Mouse (Mus musculus): Measurements from ENCODE around the gene Chd1. TPM values are rescaled to one million over a fixed set of nuclear protein-coding genes. Genes with fewer than 3 reads are reported as not detected.

Chd1 gene
- polyA plus RNA-seq, 1 experiment from 2014 or later = 14.5 TPM

DNA sequence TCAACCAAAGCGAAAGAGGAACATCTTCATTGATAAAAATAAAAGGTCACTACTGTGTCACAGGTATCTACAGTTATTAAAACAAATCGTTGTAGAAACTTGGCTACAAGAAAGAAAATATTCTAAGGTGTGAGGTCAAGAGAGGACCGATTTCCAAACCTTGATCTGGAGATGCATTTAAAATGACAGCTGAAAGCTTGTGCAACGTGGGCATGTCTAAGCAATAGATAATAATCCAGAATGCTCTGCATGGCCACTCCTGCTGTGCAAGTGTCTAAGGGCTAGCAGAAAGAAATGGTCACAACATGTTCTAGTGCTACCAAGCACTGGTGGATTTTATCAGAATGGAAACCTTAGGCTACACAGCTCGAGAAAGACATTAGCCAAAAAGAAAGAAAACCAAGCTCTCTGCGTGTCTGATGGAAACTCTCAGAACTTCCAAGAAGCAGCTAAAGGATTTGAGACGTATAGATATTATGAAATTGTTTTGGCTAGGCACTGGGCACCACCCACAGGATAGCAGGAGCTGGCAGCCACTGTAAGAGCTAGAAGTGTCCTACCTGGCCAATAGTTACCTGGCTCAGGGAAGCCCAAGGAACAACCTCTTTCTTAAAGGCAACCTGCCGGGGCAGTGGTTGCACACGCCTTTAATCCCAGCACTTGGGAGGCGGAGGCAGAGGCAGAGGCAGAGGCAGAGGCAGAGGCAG, 110.7 kb downstream of the Chd1 start:
- 85% methylated on average over 10 of the region's 10 CpGs for WGBS
- no peak for ATAC-seq
- Histone ChIP-seq H3K36me3 (ENCODE audit: control insufficient read depth, insufficient read depth, low read length) (peaks cover 6% of the 10 kb centered on the region; the same call in 1 of the 2 replicates), H3K4me1 (ENCODE audit: control insufficient read depth, insufficient read depth, low read length) (peaks cover 44% of the 10 kb centered on the region), H3K9me3 (replicated peaks; ENCODE audit: control insufficient read depth, low read length, poor library complexity, severe bottlenecking) (no peaks in the 10 kb centered on the region), H3K27ac (ENCODE audit: low read length) (no peak overlapping the region), H3K4me3 (ENCODE audit: low read depth, low read length) (no peak overlapping the region), H3K9ac (ENCODE audit: low read depth, low read length) (no peak overlapping the region), H3K4me2 (ENCODE audit: low read length) (no peak overlapping the region), H3K27me3 (ENCODE audit: control insufficient read depth, insufficient read depth, low read depth, low read length) (no peaks in the 10 kb centered on the region)

DNA sequence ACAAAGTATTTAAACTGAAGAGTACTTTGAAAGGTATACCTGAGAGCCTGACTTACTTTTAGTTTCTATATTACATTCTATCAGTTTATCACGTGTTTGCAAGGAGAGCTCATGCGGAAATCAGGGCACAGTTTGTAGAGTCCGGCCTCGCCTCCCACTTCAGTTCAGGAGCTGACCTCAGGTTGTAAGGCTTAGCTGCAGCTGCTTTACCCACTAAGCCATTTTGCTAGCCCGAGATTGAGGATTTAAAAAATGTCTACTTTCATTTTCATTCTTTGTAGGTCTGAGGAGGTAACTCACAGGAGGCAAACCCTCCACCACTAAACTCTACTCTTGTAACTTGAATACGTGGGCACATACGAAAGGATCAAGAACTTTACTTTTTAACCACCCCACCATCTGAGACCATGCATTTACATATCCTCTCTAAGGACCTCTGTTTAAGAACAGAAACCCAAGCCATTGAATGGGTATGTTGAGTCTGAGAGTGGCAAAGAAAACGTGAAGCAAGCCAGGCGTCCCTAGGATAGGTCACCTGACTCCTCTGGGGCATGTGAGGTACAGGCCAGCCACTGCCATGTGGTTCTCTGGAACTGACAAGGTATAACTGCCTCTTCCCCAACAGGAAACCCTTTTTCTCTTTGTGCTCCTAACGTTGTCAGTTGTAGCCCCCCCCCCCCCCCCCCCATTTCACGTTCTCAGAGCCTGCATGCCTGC, 111.8 kb downstream of the Chd1 start:
- no peak overlapping the region for H3K4me3 ChIP-seq (ENCODE audit: low read depth, low read length)
- H3K9ac ChIP-seq (ENCODE audit: low read depth, low read length) = no peak overlapping the region
- H3K4me1 ChIP-seq (ENCODE audit: control insufficient read depth, insufficient read depth, low read length) = peaks cover 42% of the 10 kb centered on the region
- H3K9me3 ChIP-seq (replicated peaks; ENCODE audit: control insufficient read depth, low read length, poor library complexity, severe bottlenecking) = no peaks in the 10 kb centered on the region
- H3K27ac ChIP-seq (ENCODE audit: low read length) = no peak overlapping the region
- no peaks in the 10 kb centered on the region for H3K27me3 ChIP-seq (ENCODE audit: control insufficient read depth, insufficient read depth, low read depth, low read length)
- H3K36me3 ChIP-seq (ENCODE audit: control insufficient read depth, insufficient read depth, low read length) = peaks cover 6% of the 10 kb centered on the region; the same call in 1 of the 2 replicates
- no peak for ATAC-seq
- 86% methylated on average over 10 of the region's 11 CpGs for WGBS
- no peak overlapping the region for H3K4me2 ChIP-seq (ENCODE audit: low read length)

DNA sequence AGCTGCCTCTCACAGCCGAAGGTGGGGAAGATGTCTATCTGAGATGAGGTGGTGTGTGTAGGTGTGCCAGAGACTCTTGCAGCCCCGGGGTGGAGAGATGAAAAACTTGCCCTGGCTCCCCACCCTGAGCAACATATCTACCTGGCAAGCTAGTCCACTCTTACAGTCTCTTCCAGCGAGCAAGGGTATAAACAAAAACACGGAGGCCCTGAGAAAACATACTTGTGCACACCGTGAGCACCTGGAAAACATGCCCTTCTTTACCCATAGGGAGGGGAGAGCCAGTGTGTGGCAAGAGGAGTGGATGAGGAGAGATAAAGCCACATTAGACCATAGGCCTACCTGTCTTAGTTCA, 112.3 kb downstream of the Chd1 start:
- Histone ChIP-seq H3K4me2 (ENCODE audit: low read length) (no peak overlapping the region), H3K9ac (ENCODE audit: low read depth, low read length) (no peak overlapping the region), H3K4me3 (ENCODE audit: low read depth, low read length) (no peak overlapping the region), H3K36me3 (ENCODE audit: control insufficient read depth, insufficient read depth, low read length) (peaks cover 6% of the 10 kb centered on the region; the same call in 1 of the 2 replicates), H3K27ac (ENCODE audit: low read length) (no peak overlapping the region), H3K4me1 (ENCODE audit: control insufficient read depth, insufficient read depth, low read length) (peaks cover 41% of the 10 kb centered on the region), H3K9me3 (replicated peaks; ENCODE audit: control insufficient read depth, low read length, poor library complexity, severe bottlenecking) (no peaks in the 10 kb centered on the region), H3K27me3 (ENCODE audit: control insufficient read depth, insufficient read depth, low read depth, low read length) (no peaks in the 10 kb centered on the region)
- no peak for ATAC-seq
- WGBS = 91% methylated on average over 5 of the region's 5 CpGs

DNA sequence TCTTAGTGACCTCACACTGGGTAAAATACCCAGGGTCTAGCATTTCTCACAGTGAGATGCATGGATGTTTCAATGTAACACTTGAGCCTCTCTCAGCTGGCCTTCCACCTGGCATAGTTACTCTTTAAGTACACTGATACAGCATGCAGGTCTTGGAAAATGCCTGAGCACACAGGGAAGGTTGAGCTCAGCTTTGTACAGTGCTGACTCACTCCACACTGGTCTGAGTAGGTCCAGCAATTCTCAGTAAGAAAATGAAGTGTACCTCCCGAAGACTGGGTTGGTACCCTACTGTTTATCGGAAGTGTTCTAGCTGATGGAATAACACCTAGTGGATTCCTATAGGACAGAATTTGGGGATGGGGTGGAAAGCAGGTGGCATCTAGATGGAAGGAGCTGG, 112.9 kb downstream of the Chd1 start:
- Histone ChIP-seq H3K9me3 (replicated peaks; ENCODE audit: control insufficient read depth, low read length, poor library complexity, severe bottlenecking) (no peaks in the 10 kb centered on the region), H3K27me3 (ENCODE audit: control insufficient read depth, insufficient read depth, low read depth, low read length) (no peaks in the 10 kb centered on the region), H3K9ac (ENCODE audit: low read depth, low read length) (no peak overlapping the region), H3K4me1 (ENCODE audit: control insufficient read depth, insufficient read depth, low read length) (peaks cover 44% of the 10 kb centered on the region), H3K27ac (ENCODE audit: low read length) (no peak overlapping the region), H3K4me3 (ENCODE audit: low read depth, low read length) (no peak overlapping the region), H3K4me2 (ENCODE audit: low read length) (no peak overlapping the region), H3K36me3 (ENCODE audit: control insufficient read depth, insufficient read depth, low read length) (peaks cover 6% of the 10 kb centered on the region; the same call in 1 of the 2 replicates)
- 89% methylated on average over 2 of the region's 2 CpGs for WGBS
- ATAC-seq = no peak

DNA sequence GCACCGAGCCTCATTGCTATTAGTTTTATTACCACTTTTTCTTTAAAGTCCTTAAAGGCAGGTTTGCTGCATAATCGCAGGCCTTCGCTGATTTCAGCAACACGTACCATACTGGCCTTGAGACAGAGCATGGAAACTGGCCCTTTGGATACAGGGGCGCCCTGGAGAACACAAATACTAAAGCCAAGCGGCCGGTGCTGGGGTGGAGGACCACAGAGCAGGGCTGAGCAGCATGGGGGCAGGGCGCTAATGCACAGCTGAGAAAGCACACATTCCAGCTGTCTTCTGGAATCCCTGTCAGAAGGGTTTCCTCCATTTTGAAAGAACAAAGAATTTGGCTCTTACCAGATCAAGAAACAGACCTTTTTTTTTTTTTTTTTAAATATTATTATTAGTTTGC, 113.6 kb downstream of the Chd1 start:
- Histone ChIP-seq H3K4me3 (ENCODE audit: low read depth, low read length) (no peak overlapping the region), H3K27ac (ENCODE audit: low read length) (no peak overlapping the region), H3K4me1 (ENCODE audit: control insufficient read depth, insufficient read depth, low read length) (peaks cover 50% of the 10 kb centered on the region), H3K27me3 (ENCODE audit: control insufficient read depth, insufficient read depth, low read depth, low read length) (no peaks in the 10 kb centered on the region), H3K9me3 (replicated peaks; ENCODE audit: control insufficient read depth, low read length, poor library complexity, severe bottlenecking) (no peaks in the 10 kb centered on the region), H3K4me2 (ENCODE audit: low read length) (no peak overlapping the region), H3K36me3 (ENCODE audit: control insufficient read depth, insufficient read depth, low read length) (peaks cover 6% of the 10 kb centered on the region; the same call in 1 of the 2 replicates), H3K9ac (ENCODE audit: low read depth, low read length) (no peak overlapping the region)
- ATAC-seq = no peak
- WGBS = 74% methylated on average over 8 of the region's 8 CpGs

DNA sequence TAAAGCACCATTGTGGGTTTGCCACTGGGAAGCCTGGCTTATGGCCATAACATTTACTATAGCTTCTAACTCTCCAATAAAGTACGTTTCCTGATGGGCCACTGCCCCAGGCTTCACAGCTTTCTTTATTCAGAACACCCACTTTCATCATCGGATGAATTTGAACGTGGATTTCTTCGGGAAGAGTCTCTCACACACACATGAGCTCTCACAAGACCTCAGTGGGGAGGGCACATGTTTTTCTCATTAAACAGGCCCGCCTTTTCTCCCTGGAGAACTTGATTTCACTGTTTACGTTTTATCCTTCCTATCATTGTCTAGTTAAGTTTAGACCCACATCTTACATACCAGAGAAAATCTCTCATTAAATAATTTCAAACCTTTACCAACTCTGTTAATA, 115.4 kb downstream of the Chd1 start:
- ATAC-seq = no peak
- peaks cover 57% of the 10 kb centered on the region for H3K4me1 ChIP-seq (ENCODE audit: control insufficient read depth, insufficient read depth, low read length)
- WGBS = 54% methylated on average over 6 of the region's 6 CpGs

DNA sequence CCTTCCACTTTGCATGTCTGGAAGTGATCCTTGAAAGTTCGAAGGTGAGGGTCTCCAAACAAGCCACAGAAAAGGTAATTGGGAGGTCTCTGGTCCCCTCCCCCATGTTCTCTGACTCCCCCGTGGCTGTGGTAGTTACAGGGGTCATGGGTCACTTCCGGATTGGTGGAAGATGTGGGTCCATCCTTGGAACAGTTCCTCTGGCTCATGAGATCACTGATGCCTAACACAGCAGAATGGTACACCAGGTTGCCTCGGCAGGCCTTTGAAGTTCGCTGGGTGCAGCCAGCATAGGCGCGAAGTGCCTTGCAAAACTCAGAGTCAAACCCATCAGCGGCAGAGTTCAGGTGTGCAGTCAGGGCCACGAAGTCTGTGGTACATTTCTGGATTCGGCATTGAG, 116.0 kb downstream of the Chd1 start:
- no peak overlapping the region for H3K4me3 ChIP-seq (ENCODE audit: low read depth, low read length)
- WGBS = 86% methylated on average over 10 of the region's 10 CpGs

More for the DNA sequence above, 115.4 kb downstream of the Chd1 start:
- H3K9ac ChIP-seq (ENCODE audit: low read depth, low read length) = no peak overlapping the region
- no peak overlapping the region for H3K27ac ChIP-seq (ENCODE audit: low read length)
- H3K27me3 ChIP-seq (ENCODE audit: control insufficient read depth, insufficient read depth, low read depth, low read length) = no peaks in the 10 kb centered on the region
- peaks cover 6% of the 10 kb centered on the region; the same call in 1 of the 2 replicates for H3K36me3 ChIP-seq (ENCODE audit: control insufficient read depth, insufficient read depth, low read length)
- H3K9me3 ChIP-seq (replicated peaks; ENCODE audit: control insufficient read depth, low read length, poor library complexity, severe bottlenecking) = no peaks in the 10 kb centered on the region
- no peak overlapping the region for H3K4me2 ChIP-seq (ENCODE audit: low read length)
- H3K4me3 ChIP-seq (ENCODE audit: low read depth, low read length) = no peak overlapping the region

DNA sequence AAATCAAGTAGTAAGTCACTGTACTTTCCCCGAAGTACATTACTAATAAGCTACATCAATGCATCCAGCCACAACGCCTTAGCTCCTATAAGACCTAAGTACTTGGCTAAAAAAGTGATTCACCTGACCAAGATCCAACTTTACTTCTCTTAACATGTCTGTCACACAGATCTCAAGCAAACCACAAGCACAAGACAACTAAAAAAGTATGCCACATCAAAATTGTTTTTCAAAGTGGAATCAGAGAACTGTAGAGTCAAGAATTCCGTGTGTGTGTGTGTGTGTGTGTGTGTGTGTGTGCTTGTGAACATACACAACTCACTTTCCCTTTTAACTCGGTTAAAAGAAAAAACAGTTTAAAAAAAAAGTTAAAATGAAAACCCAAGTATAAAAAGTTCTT, 116.9 kb downstream of the Chd1 start:
- 88% methylated on average over 4 of the region's 4 CpGs for WGBS
- Histone ChIP-seq H3K27ac (ENCODE audit: low read length) (no peak overlapping the region), H3K9me3 (replicated peaks; ENCODE audit: control insufficient read depth, low read length, poor library complexity, severe bottlenecking) (no peaks in the 10 kb centered on the region), H3K27me3 (ENCODE audit: control insufficient read depth, insufficient read depth, low read depth, low read length) (no peaks in the 10 kb centered on the region), H3K36me3 (ENCODE audit: control insufficient read depth, insufficient read depth, low read length) (peaks cover 4% of the 10 kb centered on the region; the same call in 1 of the 2 replicates), H3K4me3 (ENCODE audit: low read depth, low read length) (no peak overlapping the region), H3K4me2 (ENCODE audit: low read length) (no peak overlapping the region), H3K9ac (ENCODE audit: low read depth, low read length) (no peak overlapping the region), H3K4me1 (ENCODE audit: control insufficient read depth, insufficient read depth, low read length) (peaks cover 48% of the 10 kb centered on the region)
- ATAC-seq = no peak

More for the DNA sequence above, 116.0 kb downstream of the Chd1 start:
- no peak overlapping the region for H3K4me2 ChIP-seq (ENCODE audit: low read length)
- no peaks in the 10 kb centered on the region for H3K27me3 ChIP-seq (ENCODE audit: control insufficient read depth, insufficient read depth, low read depth, low read length)
- H3K9ac ChIP-seq (ENCODE audit: low read depth, low read length) = no peak overlapping the region
- ATAC-seq = no peak
- peaks cover 52% of the 10 kb centered on the region for H3K4me1 ChIP-seq (ENCODE audit: control insufficient read depth, insufficient read depth, low read length)
- peaks cover 6% of the 10 kb centered on the region; the same call in 1 of the 2 replicates for H3K36me3 ChIP-seq (ENCODE audit: control insufficient read depth, insufficient read depth, low read length)
- H3K9me3 ChIP-seq (replicated peaks; ENCODE audit: control insufficient read depth, low read length, poor library complexity, severe bottlenecking) = no peaks in the 10 kb centered on the region
- no peak overlapping the region for H3K27ac ChIP-seq (ENCODE audit: low read length)
